Mouse (Mus musculus) left cerebral cortex, adult 2 months (tissue): Measurements from ENCODE around the gene Btrc. TPM values are rescaled to one million over a fixed set of nuclear protein-coding genes. Genes with fewer than 3 reads are reported as not detected.
"Not testable (repeated sequence)": the region's sequence is repeated elsewhere in the genome, so short reads cannot be mapped to it uniquely, and the experiment has no call there.

Source experiments
- DNase-seq, 2 experiments: peaks; one replicate each; pipeline ENCODE4 v3.0.0; 2021 to 2022; ENCODE audit warnings: low spot score in 2 of 2, mixed read lengths in 1 of 2; ENCODE audit errors: extremely low spot score in 1 of 2
- H3K27ac ChIP-seq: fragments of 200-600 bp; 2 replicates; pipeline ENCODE4 v1.8.1; 2022
- H3K4me3 ChIP-seq: fragments of 200-600 bp; 2 replicates; pipeline ENCODE4 v1.8.1; 2022
- CTCF ChIP-seq: fragments of 200-600 bp; IDR thresholded peaks from 2 replicates; pipeline ENCODE4 v1.8.1; 2022; ENCODE audit warnings: antibody characterized with exemption, mild to moderate bottlenecking, moderate library complexity
- intact Hi-C: fragments of 180-260 bp; cut with DNase I; formaldehyde crosslinking; loops from one replicate; pipeline ENCODE4 v1.15.1; 2025
- total RNA-seq, 2 experiments: library from RNA; stranded (reverse); gene quantifications; 2 replicates each; pipeline ENCODE4 v1.2.3; 2021

Gene Btrc
- total RNA-seq, 2 experiments from 2014 or later: 99.6 to 113 TPM

DNA sequence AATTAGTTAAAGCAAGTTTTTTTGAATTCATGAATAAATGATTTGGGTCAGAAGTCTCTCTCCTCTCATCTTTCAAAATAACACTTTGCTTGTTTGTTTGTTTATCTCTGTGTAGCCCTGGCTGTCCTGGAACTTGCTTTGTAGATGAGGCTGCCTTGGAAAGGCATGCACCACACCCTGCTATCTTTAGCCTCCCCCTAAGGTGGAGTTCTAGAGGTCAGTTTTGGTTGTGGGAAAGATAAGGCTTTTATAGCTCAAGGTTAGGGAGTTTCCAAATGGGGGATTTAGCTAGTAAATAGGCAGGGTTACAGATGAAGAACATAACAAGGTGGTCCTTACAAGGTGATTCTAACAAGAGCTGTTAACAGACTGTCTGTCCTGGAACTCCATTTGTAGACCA is 3.0 kb upstream of the Btrc start:
- no peak for TF ChIP-seq CTCF
- H3K4me3 ChIP-seq: no peak overlapping the region
- intact Hi-C loops: loop anchor here (5.0 kb wide), 2 partner anchors 72 to 283 kb away; partner anchors contain the start of gene Kazald1

DNA sequence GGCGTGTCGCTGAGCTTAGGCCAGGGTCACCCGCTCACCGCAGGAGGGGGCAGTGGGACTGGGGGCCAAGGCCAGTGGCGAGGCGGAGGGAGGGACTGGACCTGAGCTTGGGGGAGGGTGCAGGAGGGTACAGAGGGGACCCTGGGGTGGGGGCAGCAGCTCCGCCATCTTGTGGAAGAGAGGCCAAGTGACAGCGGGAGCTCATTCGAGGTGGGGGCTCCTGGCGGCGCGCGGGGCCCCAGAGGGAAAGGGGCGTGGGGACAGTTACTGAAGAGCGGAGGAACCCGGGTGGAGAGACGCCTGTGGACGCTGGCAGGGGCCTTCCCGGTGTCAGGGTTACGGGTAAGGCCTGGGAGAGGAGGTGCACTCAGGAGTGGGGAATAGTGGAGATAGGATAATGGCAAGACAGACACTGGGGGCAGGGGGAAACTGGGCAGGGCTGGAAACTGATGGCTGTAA is 428 bp downstream of the Btrc start:
- H3K27ac ChIP-seq: peak overlapping the region; percentile 95
- TF ChIP-seq CTCF: peak; percentile 27; the same call in 1 of the 2 replicates
- intact Hi-C loops: loop anchor here (2.0 to 5.0 kb wide), 3 partner anchors 59 to 287 kb away; partner anchors contain the start of gene Kazald1
- DNase-seq: no peak
- peak overlapping the region; percentile 86 for H3K4me3 ChIP-seq

More for the DNA sequence above, 3.0 kb upstream of the Btrc start:
- no peak for DNase-seq
- H3K27ac ChIP-seq: no peak overlapping the region

DNA sequence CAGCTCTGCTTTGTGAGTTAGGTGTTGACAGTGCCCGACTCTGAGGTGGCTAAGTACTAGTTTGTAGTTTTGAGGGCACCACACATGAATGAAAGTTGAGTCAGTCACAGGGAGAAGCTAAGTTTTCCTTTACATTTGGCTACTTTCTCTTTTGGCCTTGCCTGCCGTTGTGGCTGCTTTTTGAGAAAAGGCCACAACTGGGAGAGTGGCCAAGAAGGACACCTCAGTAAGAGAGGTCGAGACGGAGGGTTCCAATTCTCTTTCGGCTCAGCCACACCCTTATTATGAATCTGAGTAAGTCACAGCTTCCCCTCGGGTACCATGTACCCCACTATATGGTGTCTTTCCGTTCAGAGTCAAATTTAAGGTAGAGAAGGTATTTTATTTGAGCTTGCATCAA is 3.1 kb downstream of the Btrc start:
- no peak for DNase-seq
- intact Hi-C loops: no loop called here
- H3K4me3 ChIP-seq: no peak overlapping the region
- no peak for TF ChIP-seq CTCF
- H3K27ac ChIP-seq: no peak overlapping the region

DNA sequence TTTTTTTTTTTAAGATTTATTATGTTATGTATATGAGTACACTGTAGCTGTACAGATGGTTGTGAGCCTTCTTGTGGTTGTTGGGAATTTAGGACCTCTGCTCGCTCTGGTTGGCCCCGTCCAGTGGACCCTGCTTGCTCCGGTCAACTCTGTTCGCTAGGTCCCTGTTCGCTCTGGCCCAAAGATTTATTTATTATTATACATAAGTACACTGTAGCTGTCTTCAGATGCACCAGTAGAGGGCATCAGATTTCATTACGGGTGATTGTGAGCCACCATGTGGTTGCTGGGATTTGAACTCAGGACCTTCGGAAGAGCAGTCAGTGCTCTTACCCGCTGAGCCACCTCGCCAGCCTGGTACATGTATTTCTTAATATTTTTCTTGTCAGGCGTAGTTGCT is 21.3 kb downstream of the Btrc start:
- DNase-seq, H3K27ac ChIP-seq, intact Hi-C loops, H3K4me3 ChIP-seq: not testable (repeated sequence)
- peak; percentile 15; the same call in 1 of the 2 replicates for TF ChIP-seq CTCF

DNA sequence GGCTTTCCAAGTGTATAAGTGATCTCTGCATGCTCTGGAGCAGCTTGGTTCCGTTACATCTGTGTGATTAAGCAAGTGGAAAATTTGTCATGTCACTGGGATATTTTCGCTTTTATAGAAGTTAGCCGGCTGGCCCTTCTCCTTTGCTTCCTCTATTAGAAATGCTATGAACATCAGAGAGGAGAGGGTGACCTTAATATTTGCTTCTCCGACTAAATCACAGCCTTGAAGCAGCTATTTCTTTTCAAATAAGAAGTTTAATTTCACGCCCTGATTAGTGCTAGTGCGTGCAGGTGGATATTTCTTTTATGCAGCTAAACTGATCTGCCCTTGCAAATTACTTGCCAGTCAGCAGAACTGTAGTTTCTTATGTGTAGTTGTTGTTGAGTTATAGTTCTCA is 25.0 kb downstream of the Btrc start:
- DNase-seq: no peak
- H3K27ac ChIP-seq: no peak overlapping the region
- intact Hi-C loops: no loop called here
- no peak overlapping the region for H3K4me3 ChIP-seq
- no peak for TF ChIP-seq CTCF

DNA sequence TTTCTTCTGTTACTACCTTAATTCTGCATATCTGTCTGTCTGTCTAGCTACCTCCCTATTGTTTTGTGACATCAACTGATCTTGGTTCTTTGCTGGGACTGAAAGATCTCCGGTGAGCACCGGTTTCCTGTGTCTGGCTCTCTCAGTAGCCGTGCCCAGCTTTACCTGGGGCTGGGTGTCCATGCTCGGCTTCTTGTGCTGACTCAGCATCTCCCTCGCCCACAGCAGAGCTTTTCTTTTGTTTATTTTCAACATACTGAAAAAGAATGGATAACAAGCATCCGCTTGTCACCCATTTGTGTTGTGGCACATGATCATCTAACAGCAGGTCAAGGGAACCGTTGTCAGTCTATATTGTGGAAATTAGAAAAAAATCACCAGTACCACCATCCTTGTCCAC is 30.5 kb downstream of the Btrc start:
- no peak for DNase-seq
- intact Hi-C loops: no loop called here
- Histone ChIP-seq H3K4me3 (no peak overlapping the region), H3K27ac (no peak overlapping the region)
- no peak for TF ChIP-seq CTCF

DNA sequence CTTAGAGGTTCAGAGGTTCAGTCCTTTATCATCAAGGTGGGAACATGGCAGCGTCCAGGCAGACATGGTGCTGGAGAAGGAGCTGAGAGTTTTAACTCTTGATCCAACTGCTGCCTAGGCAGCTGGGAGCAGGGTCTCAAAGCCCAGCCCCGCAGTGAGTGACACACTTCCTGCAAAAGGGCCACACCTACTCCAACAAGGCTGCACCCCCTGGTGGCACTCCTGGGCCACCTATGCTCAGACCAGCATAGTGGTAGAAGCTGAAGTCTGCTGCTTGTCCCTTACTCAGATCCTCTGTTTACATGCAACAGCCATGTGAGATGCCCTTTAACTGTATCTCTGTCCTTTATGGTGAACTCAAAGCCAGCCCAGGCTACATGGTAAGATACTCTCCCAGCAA is 47.5 kb downstream of the Btrc start:
- no peak; the same call in 1 of the 2 replicates for TF ChIP-seq CTCF
- no peak for DNase-seq
- intact Hi-C loops: no loop called here
- Histone ChIP-seq H3K27ac (no peak overlapping the region), H3K4me3 (no peak overlapping the region)

DNA sequence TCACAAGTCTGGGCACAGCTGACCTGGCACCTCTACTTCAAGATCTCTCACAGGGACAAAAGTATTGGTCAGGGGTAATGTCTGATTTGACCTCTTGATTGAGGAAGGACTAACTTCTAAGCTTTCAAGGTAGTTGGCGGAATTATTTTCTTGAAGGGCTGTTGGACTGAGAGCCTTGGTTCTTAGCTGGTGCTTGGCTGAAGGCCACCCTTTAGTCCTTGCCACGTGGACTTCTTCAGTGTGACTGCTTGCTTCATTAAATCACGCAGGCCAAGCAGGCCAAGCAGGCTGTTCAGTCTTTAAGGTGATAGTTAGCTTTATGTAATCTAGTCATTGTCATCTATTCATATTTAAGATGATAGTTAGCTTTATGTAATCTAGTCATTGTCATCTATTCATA is 49.2 kb downstream of the Btrc start:
- no peak overlapping the region for H3K4me3 ChIP-seq
- no peak for TF ChIP-seq CTCF
- DNase-seq: no peak
- intact Hi-C loops: no loop called here
- H3K27ac ChIP-seq: no peak overlapping the region

DNA sequence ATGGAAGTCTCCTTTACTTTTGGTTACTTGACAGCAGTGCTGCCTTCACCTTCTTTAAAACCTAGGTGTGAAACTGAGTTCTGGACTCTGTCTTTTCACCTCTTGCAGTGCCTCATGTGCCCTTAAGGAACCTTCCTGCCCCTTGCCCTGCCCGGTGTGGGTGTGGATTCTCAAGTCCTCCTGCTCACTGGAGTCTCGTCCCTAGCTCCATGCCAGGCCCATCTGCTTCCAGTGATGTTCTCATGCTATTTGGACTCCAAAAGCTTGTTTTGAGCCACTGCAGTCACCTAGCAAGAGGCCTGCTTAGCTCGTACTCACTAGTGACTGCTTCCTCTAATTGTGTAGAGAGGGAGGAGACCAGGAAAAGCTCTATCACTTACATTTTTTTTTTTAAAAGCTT is 50.4 kb downstream of the Btrc start:
- TF ChIP-seq CTCF: no peak
- DNase-seq: no peak
- no peak overlapping the region for H3K4me3 ChIP-seq
- intact Hi-C loops: no loop called here
- no peak overlapping the region for H3K27ac ChIP-seq

DNA sequence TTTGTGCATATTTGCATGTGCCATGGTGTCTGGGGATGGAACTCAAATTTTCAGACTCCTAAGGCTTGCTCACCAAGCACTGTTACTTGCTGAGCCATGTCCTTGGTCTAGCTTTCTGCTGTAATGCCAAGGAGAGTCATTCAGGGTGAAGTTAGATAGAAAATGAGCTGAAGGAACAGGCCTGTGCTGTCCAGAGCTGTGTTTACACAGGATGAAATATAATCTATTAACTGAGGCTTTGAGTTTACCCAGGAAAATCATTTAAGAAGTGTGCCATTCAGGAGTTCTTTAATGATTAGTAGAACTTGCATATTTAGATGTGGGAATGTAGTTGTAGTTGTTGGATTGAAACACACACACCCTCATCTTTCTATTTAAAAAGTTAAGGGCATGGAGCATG is 54.1 kb downstream of the Btrc start:
- DNase-seq: no peak
- no peak overlapping the region for H3K4me3 ChIP-seq
- no peak overlapping the region for H3K27ac ChIP-seq
- intact Hi-C loops: no loop called here
- TF ChIP-seq CTCF: no peak

DNA sequence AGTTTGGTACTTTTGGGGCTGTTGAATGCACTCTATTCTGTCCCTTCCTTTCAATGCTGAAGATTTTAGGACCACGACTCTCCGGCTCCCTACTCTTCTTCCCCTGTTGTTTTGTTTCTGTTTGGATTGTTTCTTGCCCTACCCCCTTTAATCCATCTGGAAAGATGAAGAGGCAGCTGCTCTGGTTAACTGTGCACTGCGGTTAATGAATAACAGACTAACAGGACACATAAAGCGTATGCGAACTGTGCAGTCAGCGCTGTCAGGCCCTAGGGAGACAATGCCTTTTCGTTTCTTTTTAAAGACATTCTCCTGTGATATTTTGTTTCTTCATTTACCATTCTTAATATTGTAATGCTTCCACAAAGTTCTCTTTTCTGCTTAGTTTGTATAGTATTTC is 58.7 kb downstream of the Btrc start:
- no peak for TF ChIP-seq CTCF
- DNase-seq: no peak
- intact Hi-C loops: no loop called here
- no peak overlapping the region for H3K27ac ChIP-seq
- H3K4me3 ChIP-seq: no peak overlapping the region

DNA sequence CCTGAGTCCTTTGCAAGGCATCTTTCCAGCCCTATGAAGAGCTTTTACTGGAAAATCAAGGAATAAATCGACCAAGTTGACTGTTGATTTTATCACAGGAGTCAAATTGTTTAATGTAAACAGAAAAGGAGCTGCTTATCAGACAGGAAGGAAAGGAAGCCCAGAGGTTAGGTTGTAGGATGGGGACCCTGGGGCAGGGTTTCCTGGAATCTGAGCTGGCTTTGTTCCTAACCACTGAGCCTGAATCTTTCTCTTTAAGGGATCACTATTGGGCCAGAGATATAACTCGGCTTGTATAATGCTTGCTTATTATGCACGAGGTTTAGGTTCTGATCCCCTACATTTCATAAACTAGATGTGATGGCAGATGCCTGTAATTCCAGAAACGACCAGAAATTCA is 64.6 kb downstream of the Btrc start:
- no peak overlapping the region for H3K4me3 ChIP-seq
- intact Hi-C loops: no loop called here
- no peak overlapping the region for H3K27ac ChIP-seq
- DNase-seq: no peak
- TF ChIP-seq CTCF: no peak

DNA sequence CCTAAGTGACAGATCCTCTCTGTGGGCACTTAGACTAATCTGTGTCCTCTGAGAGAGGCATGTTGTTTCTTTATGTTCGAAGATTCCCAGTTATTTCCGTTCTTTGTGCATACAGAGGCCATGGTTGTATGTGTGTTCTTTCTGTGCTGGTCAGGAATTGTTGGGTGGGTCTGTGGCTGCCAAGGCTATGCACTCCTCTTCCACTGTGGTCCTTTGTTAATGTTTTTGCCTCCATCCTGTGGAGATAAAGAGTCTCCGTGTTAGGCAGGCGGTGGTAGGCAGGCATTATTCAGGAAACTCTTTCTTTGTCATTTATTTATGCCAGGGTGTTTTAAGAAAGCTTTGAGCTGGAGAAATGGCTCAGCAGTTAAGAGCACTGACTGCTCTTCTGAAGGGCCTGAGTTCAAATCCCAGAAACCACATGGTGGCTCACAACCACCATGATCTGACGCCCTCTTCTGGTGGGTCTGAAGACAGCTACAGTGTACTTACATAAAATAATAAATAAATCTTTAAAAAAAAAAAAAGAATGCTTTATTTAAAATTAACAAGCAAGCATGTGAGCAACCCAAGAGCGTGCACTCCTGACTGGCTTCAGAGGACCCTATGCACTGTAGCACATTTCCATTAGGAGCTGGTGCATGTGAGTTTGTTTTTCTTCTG is 67.6 kb downstream of the Btrc start:
- no peak for DNase-seq
- Histone ChIP-seq H3K4me3 (no peak overlapping the region), H3K27ac (peak overlapping the region; percentile 84)
- intact Hi-C loops: loop anchor here (5.0 kb wide), 1 partner anchor 69 kb away; the partner anchor contains the start of gene Btrc
- TF ChIP-seq CTCF: peak; percentile 35
